Mouse (Mus musculus): Measurements from ENCODE around the gene Kcnh3.

Gene Kcnh3

GRCm38 (mm10) chr15:99224208-99224911, at the start of gene Kcnh3:
TSS of gene Kcnh3 (plus strand) at chr15:99224861.
- DNase-seq: peak; percentile 48

- no peak for DNase-seq
Observed at GRCm38 (mm10) chr15:99179639-99180038, 45.0 kb upstream of the Kcnh3 start.

GRCm38 (mm10) chr15:99184217-99184914, 40.3 kb upstream of the Kcnh3 start:
- no peak for DNase-seq

GRCm38 (mm10) chr15:99194358-99194757, 30.3 kb upstream of the Kcnh3 start:
- DNase-seq: no peak

GRCm38 (mm10) chr15:99195043-99195442, 29.6 kb upstream of the Kcnh3 start:
- no peak for DNase-seq

GRCm38 (mm10) chr15:99198761-99199160, 25.9 kb upstream of the Kcnh3 start:
- no peak for DNase-seq

- no peak for DNase-seq
Observed at GRCm38 (mm10) chr15:99205959-99206358, 18.7 kb upstream of the Kcnh3 start.

GRCm38 (mm10) chr15:99213183-99213582, 11.5 kb upstream of the Kcnh3 start:
- DNase-seq: no peak

GRCm38 (mm10) chr15:99214941-99215340, 9.7 kb upstream of the Kcnh3 start:
- no peak for DNase-seq

GRCm38 (mm10) chr15:99215741-99216463, 8.8 kb upstream of the Kcnh3 start:
- no peak for DNase-seq

GRCm38 (mm10) chr15:99217630-99218029, 7.0 kb upstream of the Kcnh3 start:
- no peak for DNase-seq

- no peak for DNase-seq
Observed at GRCm38 (mm10) chr15:99221315-99221952, 3.2 kb upstream of the Kcnh3 start.

- DNase-seq: no peak
Observed at GRCm38 (mm10) chr15:99222794-99223584, 1.7 kb upstream of the Kcnh3 start.

GRCm38 (mm10) chr15:99223585-99224207, 965 bp upstream of the Kcnh3 start:
- peak; percentile 47 for DNase-seq

GRCm38 (mm10) chr15:99225081-99225810, 585 bp downstream of the Kcnh3 start:
- DNase-seq: no peak

GRCm38 (mm10) chr15:99226090-99226489, 1.4 kb downstream of the Kcnh3 start:
- no peak for DNase-seq

GRCm38 (mm10) chr15:99231998-99232397, 7.3 kb downstream of the Kcnh3 start:
- no peak for DNase-seq

- DNase-seq: no peak
Observed at GRCm38 (mm10) chr15:99233719-99234118, 9.1 kb downstream of the Kcnh3 start.

- no peak for DNase-seq
Observed at GRCm38 (mm10) chr15:99234326-99235010, 9.8 kb downstream of the Kcnh3 start.

GRCm38 (mm10) chr15:99238006-99238405, 13.3 kb downstream of the Kcnh3 start:
- DNase-seq: no peak

- no peak for DNase-seq
Observed at GRCm38 (mm10) chr15:99240129-99240528, 15.5 kb downstream of the Kcnh3 start.

Measured in cerebellum, adult 9-10 months (tissue).